Mouse (Mus musculus): ENCODE results near the gene Kif5a.
"Not testable (repeated sequence)": the region's sequence is repeated elsewhere in the genome, so short reads cannot be mapped to it uniquely, and the experiment has no call there.

The Kif5a gene

GRCm38 (mm10) chr10:127213704-127214421 is 49.3 kb downstream of the Kif5a start:
- no peak for DNase-seq (ENCODE audit: low spot score in 2 of 2)

GRCm38 (mm10) chr10:127213272-127213671 is 49.9 kb downstream of the Kif5a start:
- DNase-seq (ENCODE audit: low spot score in 2 of 2), result no peak

DNA sequence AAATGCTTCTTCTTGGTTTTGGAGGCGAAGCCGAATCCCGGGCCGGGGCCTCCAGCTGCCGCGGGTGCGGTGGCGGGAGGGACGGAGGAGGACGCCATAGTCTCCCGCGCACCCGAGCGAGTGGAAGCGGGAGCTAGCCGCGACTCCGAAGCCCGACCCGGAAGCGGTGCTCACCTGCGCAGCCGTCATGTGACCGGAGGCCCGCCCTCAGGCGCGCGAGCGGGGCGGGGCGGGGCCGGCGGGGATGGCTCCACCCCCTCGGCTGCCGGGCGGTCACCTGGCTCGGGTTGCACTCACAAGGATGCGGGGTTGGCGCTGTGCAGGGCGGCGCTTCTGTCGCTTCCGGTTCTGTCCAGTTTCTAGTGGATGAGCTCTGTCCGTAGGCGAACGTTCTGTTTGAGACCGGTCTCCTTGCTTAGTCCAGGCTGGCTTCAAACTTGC is 51.7 kb downstream of the Kif5a start, which contains the start of gene Pip4k2c:
TSS of gene Pip4k2c (minus strand) at position 172 of the 441 bp plus-strand sequence.
- DNase-seq (ENCODE audit: low spot score in 2 of 2), result peak; percentile 80 to 92

- DNase-seq (ENCODE audit: low spot score in 2 of 2), result no peak
These were observed 52.2 kb downstream of the Kif5a start for GRCm38 (mm10) chr10:127210961-127211405.

DNA sequence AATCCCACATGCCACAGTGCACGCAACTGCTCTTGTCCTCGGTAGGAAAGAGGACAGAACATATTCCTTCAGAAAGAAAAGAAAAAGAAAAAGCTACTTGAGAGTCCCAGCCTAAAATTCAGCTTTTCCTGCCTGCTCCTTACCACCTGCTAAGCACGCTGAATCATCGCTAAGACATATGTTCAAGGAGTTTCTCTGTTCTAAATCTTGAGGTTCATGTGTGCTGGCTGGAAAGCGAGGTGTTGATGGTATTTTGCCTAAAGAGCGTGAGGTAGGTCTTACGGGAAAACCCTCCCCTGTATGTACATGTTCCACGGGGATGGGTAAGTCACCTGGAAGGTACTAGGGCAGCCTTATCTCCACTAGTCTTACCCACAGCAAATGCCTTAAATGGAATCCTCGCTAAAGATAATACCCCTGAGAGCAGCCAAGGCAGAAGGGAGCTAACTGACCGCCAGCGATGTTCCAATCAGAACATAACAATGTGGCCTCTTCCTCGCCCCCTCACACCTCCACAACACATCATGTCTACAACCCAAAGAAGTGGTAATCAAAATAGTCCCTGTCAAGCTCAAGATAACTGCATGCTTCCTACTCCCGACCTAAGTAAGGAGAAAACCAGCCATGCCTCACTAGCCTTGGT is 53.1 kb downstream of the Kif5a start:
- peak in 1 of 2 experiments; percentile 76 for DNase-seq (ENCODE audit: low spot score in 2 of 2)

- peak in 1 of 2 experiments; percentile 65 for DNase-seq (ENCODE audit: low spot score in 2 of 2)
These were observed 54.2 kb downstream of the Kif5a start for GRCm38 (mm10) chr10:127208921-127209320.

DNA sequence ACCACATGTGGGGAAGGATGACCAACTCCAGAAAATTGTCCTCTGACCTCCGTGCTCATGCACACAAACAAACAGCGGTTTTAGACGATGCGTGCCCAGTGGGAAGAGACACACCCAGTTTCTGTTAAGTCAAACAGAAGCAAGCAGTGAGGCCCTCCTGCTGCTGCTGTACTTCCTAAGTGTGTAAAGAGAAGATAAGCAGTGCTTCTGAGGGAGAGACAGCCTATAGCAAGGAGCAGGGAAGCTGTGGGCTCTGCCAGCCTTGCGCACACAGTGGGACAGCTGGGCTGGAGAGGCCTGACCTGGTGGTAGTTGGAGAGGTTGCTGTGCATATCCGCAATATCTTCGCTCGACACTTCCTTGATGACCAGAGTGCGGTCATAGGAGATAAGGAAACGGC is 57.8 kb downstream of the Kif5a start:
- no peak for DNase-seq (ENCODE audit: low spot score in 2 of 2)

GRCm38 (mm10) chr10:127204589-127204988 is 58.6 kb downstream of the Kif5a start:
- DNase-seq (ENCODE audit: low spot score in 2 of 2), result no peak

DNA sequence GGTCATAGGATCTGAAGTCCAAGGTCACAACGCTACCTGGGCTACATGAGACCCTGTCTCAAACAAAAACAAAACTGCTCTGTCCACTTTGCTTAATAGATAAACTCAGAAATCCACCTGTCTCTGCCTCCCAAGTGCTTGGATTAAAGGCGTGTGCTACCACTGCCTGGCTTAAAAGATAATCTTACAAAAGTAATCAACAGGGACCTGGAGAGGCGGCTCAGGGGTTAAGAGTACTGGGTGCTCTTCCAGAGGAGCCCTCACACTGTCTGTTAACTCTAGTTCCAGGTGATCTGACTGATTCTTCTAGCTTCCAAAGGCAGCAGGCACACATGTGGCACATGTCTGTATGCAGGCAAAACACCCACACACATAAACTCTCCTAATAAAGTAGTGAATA is 60.0 kb downstream of the Kif5a start:
- DNase-seq (ENCODE audit: low spot score in 2 of 2), result no peak

- no peak for DNase-seq (ENCODE audit: low spot score in 2 of 2)
These were observed 62.9 kb downstream of the Kif5a start for GRCm38 (mm10) chr10:127200279-127200678.

GRCm38 (mm10) chr10:127199474-127199873 is 63.7 kb downstream of the Kif5a start:
- no peak for DNase-seq (ENCODE audit: low spot score in 2 of 2)

- no peak for DNase-seq (ENCODE audit: low spot score in 2 of 2)
These were observed 64.1 kb downstream of the Kif5a start for GRCm38 (mm10) chr10:127199068-127199467.

GRCm38 (mm10) chr10:127198492-127198891 is 64.7 kb downstream of the Kif5a start:
- no peak for DNase-seq (ENCODE audit: low spot score in 2 of 2)

DNA sequence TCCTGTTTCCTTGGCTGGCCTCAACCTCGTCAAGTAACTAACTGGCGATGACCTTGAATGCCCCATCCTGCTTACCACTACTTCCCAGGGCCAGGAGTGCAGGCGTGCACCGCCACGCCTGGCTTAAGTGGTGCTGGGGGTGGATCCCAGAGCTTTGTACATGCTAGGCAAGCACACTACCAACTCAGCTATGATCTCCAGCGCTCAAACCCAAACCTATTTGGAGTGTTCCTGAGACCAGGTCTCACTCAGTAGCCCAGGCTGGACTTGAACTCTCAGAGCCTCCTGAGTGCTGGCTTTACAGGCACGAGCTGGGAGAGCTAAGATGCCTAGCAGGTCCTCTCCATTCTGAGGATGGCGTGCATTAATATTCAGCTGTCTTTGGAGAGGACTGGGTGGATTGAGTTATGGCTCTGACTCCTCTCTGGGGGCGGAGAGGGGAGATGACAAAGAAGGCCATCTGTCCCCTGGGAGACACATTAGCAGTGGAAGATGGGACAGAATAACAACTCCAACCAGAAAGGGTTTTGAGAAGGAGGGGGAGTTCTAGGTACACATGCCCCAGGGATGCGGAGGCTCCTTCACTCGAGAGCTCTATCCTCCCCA is 65.5 kb downstream of the Kif5a start:
- DNase-seq (ENCODE audit: low spot score in 2 of 2), result no peak

DNA sequence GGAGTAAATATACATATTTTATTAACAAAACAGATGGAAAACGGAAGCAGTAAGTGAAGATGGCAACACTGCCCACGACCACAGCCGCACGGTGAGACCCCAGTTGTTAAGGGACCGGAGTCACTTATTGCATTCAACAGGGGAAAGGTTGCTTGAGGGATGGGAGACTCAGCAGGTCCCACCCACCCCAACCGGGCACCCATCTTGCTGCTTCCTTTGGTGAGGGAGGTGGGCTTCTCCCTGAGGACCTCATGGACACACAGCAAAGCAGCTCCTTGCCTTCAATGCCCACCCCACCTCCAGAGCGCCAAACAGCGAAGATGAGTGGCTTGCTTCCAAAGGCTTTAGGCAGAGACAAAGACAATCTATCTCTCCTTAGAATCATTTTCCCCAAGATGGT is 66.0 kb downstream of the Kif5a start:
- no peak for DNase-seq (ENCODE audit: low spot score in 2 of 2)

DNA sequence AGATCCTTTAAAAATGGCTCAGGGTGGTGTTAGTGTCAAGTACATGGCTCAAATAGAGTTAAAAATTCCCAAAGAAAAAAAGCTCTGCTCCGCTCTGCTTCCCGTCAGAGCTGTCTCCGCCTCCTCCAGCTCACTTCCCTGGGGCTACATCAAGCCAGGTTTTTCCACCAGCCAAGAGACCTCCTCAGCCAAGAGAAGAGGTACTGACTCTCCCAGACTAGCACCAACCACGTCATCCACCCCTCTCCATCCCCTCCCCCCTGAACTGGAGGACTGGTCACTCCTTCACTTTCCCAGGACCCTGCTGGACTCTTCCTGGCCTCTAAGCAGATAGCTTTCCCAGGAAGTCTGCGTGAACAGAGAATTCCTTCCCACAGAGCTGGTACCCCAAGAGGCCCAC is 66.8 kb downstream of the Kif5a start:
- peak in 1 of 2 experiments; percentile 68 for DNase-seq (ENCODE audit: low spot score in 2 of 2)

DNA sequence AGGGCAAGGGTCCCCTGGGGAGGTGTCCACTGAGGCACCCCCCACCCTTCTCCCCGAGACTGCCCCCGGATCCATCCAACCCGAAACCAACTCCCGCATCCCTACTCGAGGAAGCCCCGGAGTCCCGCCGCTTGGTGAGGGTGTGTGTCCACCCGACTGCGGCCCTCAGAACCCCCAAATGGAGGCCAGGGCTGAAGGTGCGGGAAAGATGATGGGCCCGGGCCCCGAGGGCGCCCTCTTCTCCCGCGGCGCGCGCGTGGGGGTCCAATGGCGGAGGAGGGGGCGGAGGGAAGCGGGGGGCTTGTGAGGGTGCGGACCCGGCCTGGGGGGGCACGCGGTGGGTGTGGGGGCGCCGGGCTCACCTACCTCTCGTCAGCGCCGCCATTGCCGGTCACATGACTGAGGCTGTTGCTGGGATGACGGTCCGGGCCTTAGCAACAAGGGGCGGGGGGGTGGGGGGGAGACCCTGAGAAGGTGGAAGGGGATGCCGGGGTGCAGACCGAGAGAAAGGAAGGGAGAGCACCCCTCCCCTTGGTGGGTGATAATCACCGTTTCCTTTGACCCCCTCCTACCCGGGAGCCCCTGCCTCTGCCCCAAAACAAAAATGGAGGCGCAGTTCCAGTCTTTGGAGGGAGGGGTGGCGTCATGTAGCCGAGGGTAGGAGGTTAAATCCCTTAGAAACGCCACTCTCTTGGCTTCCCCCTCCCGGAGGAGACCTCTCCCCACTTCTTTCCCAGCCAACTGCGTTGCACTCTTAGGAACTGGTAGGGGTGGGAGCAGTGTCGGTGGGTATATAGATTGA is 67.6 kb downstream of the Kif5a start, which contains the start of gene Dtx3:
TSS of gene Dtx3 (minus strand) at position 401 of the 802 bp plus-strand sequence.
- no peak for DNase-seq (ENCODE audit: low spot score in 2 of 2)

DNA sequence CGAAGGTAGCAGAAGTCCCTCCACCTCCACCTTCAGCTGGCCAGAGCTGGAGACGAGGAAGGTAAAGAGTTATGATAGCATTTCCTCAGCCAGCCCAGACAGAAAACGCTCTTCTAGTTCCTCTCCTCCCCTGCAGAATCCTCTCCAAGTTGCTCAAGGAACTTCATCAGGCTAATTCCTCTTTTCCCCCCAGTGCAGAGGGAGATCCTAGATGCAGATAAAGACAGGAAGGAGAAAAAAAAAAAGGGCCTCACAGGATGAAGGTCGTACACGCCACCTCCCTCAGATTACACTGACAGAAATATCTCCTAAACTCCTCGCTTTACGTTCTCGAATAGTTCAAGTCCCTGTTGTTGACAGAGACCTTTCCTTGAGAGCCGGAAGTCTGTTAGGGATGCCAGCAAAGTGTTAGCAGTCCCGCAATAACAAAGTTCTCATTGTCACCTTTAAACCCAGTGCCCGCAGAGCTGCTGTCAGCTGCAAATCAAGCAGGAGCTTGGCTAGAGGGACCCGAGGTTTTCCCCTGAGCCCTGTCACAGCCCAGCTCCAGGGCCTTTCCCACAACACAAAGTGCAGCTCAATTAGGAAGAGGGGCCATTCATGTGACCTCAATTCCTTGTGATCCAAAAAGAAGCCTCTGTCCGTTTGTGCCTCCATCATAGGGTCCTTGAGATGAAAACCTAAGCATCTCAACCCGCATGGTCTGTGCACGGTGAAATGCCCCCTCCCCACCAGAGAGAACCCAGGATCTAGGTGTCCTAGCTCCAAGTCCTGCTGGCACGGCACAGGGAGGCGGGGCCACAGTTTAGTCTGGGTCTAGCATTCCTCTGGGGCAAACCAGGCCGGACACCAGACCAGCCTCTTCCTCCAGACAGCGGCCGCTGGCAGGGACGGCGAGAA is 68.5 kb downstream of the Kif5a start:
- DNase-seq (ENCODE audit: low spot score in 2 of 2), result no peak

DNA sequence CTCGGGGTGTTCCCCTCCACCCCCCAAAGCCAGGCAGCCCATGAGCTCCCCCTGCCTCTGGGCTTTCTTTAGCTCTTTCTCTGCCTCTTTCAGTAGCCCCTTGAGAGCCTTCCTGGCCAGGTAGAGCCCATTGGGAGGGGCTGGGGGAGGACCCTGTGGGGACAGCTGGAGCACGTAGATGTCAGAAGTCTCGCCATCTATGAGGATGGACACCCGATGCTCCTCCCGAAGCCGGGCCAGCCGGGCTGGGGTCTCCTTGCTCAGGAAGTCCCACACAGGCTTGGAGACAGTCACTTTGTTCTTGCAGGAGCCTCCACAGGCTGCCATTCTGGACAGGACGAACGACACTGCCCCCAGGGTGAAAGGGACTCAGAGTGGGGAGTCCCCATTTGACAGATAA is 70.1 kb downstream of the Kif5a start:
- DNase-seq (ENCODE audit: low spot score in 2 of 2), result no peak

GRCm38 (mm10) chr10:127192057-127192328 is 71.2 kb downstream of the Kif5a start:
- DNase-seq (ENCODE audit: low spot score in 2 of 2), result not testable (repeated sequence)
